Mouse (Mus musculus) intestine, embryonic 14.5 days (tissue): ENCODE measurements around the gene Optn. TPM values are rescaled to one million over a fixed set of nuclear protein-coding genes. Genes with fewer than 3 reads are reported as not detected.

ENCODE experiments used
- ATAC-seq: fragments of 200-750 bp; cut with Nextera tagmentation; replicated peaks from 2 replicates; pipeline ENCODE4 v1.8.0; 2017; ENCODE audit warnings: low read depth, moderate number of reproducible peaks, moderate TSS enrichment, moderate library complexity; ENCODE audit not compliant: low FRiP score, low TSS enrichment
- DNase-seq: peaks from one replicate; pipeline ENCODE4 v3.0.0-alpha.2; 2018; ENCODE audit warnings: low spot score
- H3K27ac ChIP-seq: fragments of 300-500 bp; sonication (generic); 2 replicates; pipeline ENCODE4 v1.5.1; 2014; ENCODE audit warnings: low read depth, mild to moderate bottlenecking, control low read depth
- H3K27me3 ChIP-seq: fragments of 300-500 bp; sonication (generic); replicated peaks from 2 replicates; pipeline ENCODE4 v1.6.1; 2014; ENCODE audit warnings: low read length, control low read depth; ENCODE audit not compliant: control insufficient read depth, insufficient read depth
- H3K36me3 ChIP-seq: fragments of 300-500 bp; sonication (generic); 2 replicates; pipeline ENCODE4 v1.6.1; 2014; ENCODE audit warnings: low read length, control low read depth; ENCODE audit not compliant: control insufficient read depth, insufficient read depth
- H3K4me1 ChIP-seq: fragments of 300-500 bp; sonication (generic); replicated peaks from 2 replicates; pipeline ENCODE4 v1.6.1; 2014; ENCODE audit warnings: low read length, control low read depth, mixed read lengths; ENCODE audit not compliant: control insufficient read depth, insufficient read depth
- H3K4me2 ChIP-seq: fragments of 300-500 bp; sonication (generic); 2 replicates; pipeline ENCODE4 v1.6.1; 2014; ENCODE audit warnings: low read length
- H3K4me3 ChIP-seq: fragments of 300-500 bp; sonication (generic); 2 replicates; pipeline ENCODE4 v1.5.1; 2014; ENCODE audit warnings: low read depth, low read length, control low read depth, mixed read lengths
- H3K9ac ChIP-seq: fragments of 300-500 bp; sonication (generic); 2 replicates; pipeline ENCODE4 v1.6.1; 2014; ENCODE audit warnings: mild to moderate bottlenecking, low read length
- H3K9me3 ChIP-seq: fragments of 300-500 bp; sonication (generic); 2 replicates; pipeline ENCODE4 v1.6.1; 2016; ENCODE audit warnings: low read length, control low read depth; ENCODE audit not compliant: control insufficient read depth
- WGBS: fragments of 180-500 bp; shearing (Covaris S2); extraction: QIAGEN DNeasy Blood & Tissue Kit; methylation state at CpG from one replicate; pipeline ENCODE4 v1.1.7; 2014; 5-methylcytosine and 5-hydroxymethylcytosine counted together
- polyA plus RNA-seq: library from polyadenylated mRNA; unstranded; fragments of >200 nt; fragmentation: Nextera tagmentation; extraction: Ambion mirVana; gene quantifications from 2 replicates; pipeline ENCODE4 v1.2.1, GENCODE M21; 2014

Optn gene
- polyA plus RNA-seq, 1 experiment from 2014 or later, result 7.3 TPM

DNA sequence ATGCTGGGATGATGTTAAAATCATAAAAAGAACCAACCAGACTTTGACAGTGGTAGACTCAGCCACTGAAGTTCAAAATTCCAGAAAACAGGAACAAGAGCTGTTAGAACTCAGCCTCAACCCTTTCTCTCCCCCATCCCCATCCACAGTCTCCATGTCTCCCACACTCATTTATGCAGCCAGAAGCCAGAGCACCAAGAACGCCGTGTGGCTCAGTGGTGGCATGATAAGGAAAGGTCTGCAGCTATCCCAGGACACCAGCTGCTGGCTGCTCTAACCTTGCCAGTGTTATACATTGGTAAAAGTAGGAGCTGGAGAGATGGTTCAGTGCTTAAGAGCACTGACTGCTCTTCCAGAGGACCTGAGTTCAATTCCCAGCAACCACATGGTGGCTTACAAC lies 16.8 kb downstream of the Optn start:
- H3K4me3 ChIP-seq, result no peak overlapping the region
- ATAC-seq, result no peak
- 94% methylated on average over 2 of the region's 2 CpGs for WGBS

DNA sequence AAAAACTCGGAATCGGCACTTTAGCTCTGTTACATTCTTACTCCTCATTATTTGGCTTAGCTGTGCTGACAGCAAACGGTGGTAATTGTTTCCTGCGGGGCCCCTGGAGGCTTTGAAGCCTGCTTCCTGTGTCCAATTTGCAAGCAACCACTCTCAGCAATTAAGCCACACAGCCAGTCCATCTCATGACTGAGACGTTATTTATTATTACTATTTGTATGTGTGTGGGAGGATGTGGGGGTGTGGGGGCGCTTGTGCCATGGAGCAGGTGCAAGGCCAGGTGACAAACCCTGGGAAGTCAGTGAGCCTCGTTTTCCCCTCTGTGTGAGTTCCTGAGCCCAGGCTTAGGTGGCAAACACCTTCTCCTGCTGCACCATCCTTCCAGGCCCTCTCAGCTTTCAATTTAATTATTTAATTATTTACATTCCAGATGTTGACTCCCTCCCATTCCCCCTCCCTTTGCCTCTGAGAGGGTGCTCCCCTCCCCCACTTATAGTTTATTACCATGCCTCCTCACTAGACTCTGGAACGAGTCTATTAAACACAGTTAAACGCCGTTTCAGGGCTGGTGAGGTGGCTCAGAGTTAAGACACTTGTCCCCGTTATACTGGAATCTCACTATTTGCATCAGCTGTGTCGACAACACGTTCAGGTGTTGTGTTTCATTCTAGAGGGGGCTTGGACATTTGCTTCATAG lies 18.4 kb downstream of the Optn start:
- ATAC-seq (no peak), DNase-seq (no peak)
- H3K4me1 ChIP-seq, result peaks cover 6% of the 10 kb centered on the region; the same call in 1 of the 2 replicates
- H3K4me3 ChIP-seq, result no peak overlapping the region
- H3K36me3 ChIP-seq, result no peaks in the 10 kb centered on the region
- H3K4me2 ChIP-seq, result no peak overlapping the region
- WGBS, result 28% methylated on average over 13 of the region's 13 CpGs
- no peak overlapping the region for H3K9ac ChIP-seq
- no peaks in the 10 kb centered on the region for H3K27me3 ChIP-seq
- no peak overlapping the region for H3K27ac ChIP-seq
- no peaks in the 10 kb centered on the region for H3K9me3 ChIP-seq

More for the DNA sequence above, 16.8 kb downstream of the Optn start:
- Histone ChIP-seq H3K36me3 (no peaks in the 10 kb centered on the region), H3K27me3 (no peaks in the 10 kb centered on the region), H3K4me1 (peaks cover 6% of the 10 kb centered on the region; the same call in 1 of the 2 replicates), H3K27ac (no peak overlapping the region), H3K9ac (no peak overlapping the region), H3K9me3 (no peaks in the 10 kb centered on the region), H3K4me2 (no peak overlapping the region)
- no peak for DNase-seq

DNA sequence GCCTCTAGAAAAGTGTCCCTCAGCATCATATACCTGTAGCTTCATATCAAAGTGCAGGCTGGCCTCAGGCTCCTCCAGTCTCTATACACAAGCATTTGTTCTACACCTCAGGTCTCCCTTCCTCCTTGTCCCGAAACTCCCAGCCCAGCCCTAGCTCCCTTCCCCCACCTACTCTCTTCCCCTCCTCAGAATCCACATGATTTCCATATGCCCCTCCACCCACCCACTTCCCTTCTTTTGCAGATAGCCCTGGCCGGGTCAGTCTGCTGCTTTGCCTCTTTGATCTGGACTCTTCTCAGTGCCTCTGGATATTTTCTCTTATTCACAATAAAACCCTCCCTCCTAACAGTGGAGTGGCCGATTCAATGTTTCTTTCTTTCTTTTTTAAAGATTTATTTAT lies 19.5 kb downstream of the Optn start:
- DNase-seq (no peak), ATAC-seq (no peak)
- Histone ChIP-seq H3K9ac (no peak overlapping the region), H3K36me3 (no peaks in the 10 kb centered on the region), H3K27ac (no peak overlapping the region), H3K4me2 (no peak overlapping the region), H3K4me3 (no peak overlapping the region), H3K4me1 (peaks cover 6% of the 10 kb centered on the region; the same call in 1 of the 2 replicates), H3K27me3 (no peaks in the 10 kb centered on the region), H3K9me3 (no peaks in the 10 kb centered on the region)
- 46% methylated on average over 3 of the region's 3 CpGs for WGBS

DNA sequence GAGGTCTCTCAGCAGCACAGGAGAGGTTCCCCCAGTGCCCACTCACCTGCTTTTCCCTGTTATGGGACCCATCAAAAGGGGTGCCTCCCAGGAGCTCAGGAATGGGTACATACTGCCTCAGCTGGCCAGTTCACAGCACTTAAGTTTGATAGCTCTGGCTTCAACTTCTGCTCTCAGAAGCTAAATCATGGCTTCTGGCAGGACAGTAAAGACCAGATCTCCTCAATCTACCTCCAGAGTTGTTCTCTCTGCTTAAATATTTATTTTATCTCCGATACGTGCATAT lies 20.4 kb downstream of the Optn start:
- H3K36me3 ChIP-seq, result no peaks in the 10 kb centered on the region
- ATAC-seq (no peak), DNase-seq (no peak)
- H3K4me2 ChIP-seq, result no peak overlapping the region
- H3K4me1 ChIP-seq, result peaks cover 6% of the 10 kb centered on the region; the same call in 1 of the 2 replicates
- no peak overlapping the region for H3K4me3 ChIP-seq
- H3K27ac ChIP-seq, result no peak overlapping the region
- H3K9ac ChIP-seq, result no peak overlapping the region
- no peaks in the 10 kb centered on the region for H3K9me3 ChIP-seq
- 41% methylated on average over 2 of the region's 2 CpGs for WGBS
- H3K27me3 ChIP-seq, result no peaks in the 10 kb centered on the region

DNA sequence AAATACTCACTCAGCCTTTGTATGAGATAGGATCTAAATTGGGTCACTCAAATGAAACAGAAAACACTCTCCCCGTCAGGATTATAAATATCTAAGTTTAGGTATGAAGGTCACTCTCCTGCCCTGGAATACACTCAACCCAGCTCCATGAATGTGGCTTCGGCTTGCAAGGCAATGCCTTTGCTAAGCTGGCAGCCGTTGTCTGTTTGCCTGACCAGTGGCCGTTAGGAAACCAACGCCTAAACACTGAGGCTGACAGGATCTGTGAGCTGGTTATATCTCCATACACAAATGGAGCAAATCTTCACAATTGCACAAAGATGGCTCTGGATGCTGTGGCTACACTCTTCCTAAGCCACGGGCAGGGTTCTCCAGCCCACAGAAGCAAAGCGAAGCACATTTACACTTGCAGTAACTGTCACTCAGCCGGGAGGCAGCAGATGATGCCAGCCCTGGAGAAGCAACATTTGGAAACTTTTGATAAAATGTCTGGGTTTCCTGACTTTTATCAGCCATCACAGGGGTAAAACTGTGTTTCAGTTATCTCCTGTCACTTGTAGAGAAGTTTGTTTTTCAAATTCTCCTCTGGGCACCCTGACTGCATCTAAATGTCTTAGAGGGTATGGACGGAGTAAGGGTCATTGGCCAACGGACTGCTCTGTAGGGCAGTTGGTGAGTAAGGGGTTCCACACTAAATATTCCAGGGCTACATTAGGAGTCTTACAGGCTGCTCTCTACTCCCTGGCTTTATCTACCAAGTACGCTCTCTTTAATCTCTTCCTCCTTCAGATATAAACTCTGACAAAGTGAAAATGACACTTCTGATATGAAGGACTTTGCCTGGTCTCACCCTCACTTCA lies 21.0 kb downstream of the Optn start:
- no peak overlapping the region for H3K4me3 ChIP-seq
- H3K27ac ChIP-seq, result no peak overlapping the region
- no peak overlapping the region for H3K4me2 ChIP-seq
- H3K36me3 ChIP-seq, result no peaks in the 10 kb centered on the region
- H3K9ac ChIP-seq, result no peak overlapping the region
- 65% methylated on average over 11 of the region's 11 CpGs for WGBS
- ATAC-seq, result no peak
- no peaks in the 10 kb centered on the region for H3K27me3 ChIP-seq
- DNase-seq, result no peak
- H3K4me1 ChIP-seq, result peaks cover 6% of the 10 kb centered on the region; the same call in 1 of the 2 replicates
- no peaks in the 10 kb centered on the region for H3K9me3 ChIP-seq

DNA sequence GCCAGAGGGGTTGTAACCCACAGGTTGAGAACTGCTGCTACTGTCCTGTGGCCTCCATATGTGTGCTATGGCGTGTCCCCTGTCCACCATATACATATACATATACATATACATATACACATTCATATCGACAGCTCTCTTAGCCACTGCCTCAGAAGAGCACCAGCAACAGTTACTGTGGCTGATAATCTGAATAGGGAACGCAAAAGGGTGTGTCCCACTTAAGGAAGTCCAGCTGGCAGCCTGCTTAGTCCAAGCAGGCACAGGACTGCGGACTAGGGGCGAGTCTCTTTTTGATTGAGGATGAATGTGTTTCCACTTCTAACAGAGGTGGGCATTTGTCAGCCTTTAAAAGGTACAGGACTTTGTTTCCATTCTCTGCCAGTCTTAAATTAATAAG lies 22.0 kb downstream of the Optn start:
- WGBS, result 84% methylated on average over 5 of the region's 5 CpGs
- no peaks in the 10 kb centered on the region for H3K9me3 ChIP-seq
- H3K36me3 ChIP-seq, result no peaks in the 10 kb centered on the region
- no peaks in the 10 kb centered on the region for H3K27me3 ChIP-seq
- no peak overlapping the region for H3K27ac ChIP-seq
- no peak for DNase-seq
- H3K9ac ChIP-seq, result no peak overlapping the region
- no peak for ATAC-seq
- no peak overlapping the region for H3K4me2 ChIP-seq
- H3K4me1 ChIP-seq, result peaks cover 6% of the 10 kb centered on the region; the same call in 1 of the 2 replicates
- no peak overlapping the region for H3K4me3 ChIP-seq

DNA sequence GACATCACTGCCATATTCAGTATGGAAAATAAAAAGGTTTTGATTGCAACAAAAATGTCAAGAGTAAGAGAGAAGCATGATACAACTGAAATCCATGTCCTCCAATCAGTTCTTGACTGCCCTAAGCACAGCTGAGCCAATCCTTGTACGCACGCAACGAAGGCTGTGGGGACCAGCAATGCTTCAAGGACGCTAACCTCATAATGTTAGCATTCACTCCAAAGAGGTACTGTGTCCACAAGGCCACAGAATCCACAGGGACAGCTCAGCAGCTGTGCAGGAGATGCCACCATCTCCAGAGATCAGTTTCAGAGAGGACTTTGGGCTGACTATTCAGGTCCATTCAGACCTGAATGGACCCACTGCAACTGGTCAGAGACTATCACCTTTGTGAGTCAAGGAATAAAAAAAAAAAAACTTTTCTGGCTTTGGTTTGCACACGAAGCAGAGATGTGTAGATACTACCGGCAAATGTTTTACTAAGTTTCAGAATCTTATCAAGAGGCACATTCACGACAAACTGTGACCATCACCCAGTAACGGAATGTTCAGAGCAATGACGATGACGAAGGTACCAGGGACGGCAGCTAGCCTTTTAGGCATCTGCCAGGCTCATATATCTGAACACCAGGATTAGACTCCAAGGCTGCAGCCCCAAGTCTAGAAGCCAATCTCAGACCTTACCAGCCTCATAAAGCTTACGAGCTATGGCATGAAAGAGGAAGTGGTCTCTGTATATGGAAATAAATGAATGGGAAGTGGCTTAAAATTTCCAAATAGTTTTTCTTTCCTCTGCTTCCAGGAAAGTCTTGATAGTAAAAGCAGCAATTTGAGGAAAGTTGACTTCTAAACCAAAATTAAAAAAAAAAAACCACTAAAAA lies 23.3 kb downstream of the Optn start:
- ATAC-seq, result no peak
- H3K27ac ChIP-seq, result no peak overlapping the region

DNA sequence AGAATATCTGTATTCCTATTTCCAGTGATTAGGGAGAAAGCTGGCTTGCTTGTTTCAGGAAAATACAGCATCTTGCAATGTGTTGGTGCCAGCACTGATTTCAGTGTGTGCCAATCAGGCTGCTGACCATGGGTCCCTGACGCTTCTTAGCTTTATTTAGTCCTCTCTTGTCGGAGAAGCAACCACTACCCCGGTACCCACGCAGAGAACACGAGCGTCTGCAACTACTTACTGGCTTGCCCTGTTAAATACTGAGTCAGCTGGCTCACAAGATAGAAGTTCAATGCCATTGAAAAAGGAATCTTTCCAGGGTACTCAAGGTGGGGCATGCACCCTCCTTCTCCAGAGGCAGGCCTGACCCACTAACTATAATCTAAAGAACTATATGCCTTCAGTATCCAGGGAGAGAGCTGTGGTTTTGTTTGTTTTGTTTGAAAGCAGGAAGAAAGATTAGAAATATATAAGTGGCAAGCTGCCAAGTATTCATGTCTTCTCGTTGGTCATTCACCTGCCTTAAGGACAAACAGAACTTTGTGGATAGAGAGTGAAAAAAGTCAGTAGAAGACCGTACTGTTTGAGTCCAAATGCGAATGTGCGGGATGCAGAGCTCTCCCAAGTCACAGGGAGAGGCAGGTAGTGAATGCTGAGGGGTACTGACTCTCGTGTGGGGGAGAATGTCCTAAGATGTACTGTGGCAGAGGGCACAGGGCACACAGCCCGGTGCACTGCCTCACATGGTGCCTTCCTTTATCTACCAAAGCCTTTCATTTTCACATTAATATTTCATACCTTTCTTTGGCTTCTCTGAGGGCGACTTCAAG lies 24.3 kb downstream of the Optn start:
- no peak for DNase-seq
- ATAC-seq, result no peak

More for the DNA sequence above, 23.3 kb downstream of the Optn start:
- no peak overlapping the region for H3K4me2 ChIP-seq
- no peak for DNase-seq
- 79% methylated on average over 12 of the region's 12 CpGs for WGBS
- peaks cover 5% of the 10 kb centered on the region; the same call in 1 of the 2 replicates for H3K4me1 ChIP-seq
- no peak overlapping the region for H3K9ac ChIP-seq
- no peak overlapping the region for H3K4me3 ChIP-seq
- no peaks in the 10 kb centered on the region for H3K27me3 ChIP-seq
- H3K9me3 ChIP-seq, result no peaks in the 10 kb centered on the region
- H3K36me3 ChIP-seq, result no peaks in the 10 kb centered on the region

More for the DNA sequence above, 24.3 kb downstream of the Optn start:
- WGBS, result 80% methylated on average over 13 of the region's 13 CpGs
- no peaks in the 10 kb centered on the region for H3K27me3 ChIP-seq
- H3K36me3 ChIP-seq, result no peaks in the 10 kb centered on the region
- no peak overlapping the region for H3K9ac ChIP-seq
- H3K27ac ChIP-seq, result no peak overlapping the region
- H3K4me3 ChIP-seq, result no peak overlapping the region
- H3K9me3 ChIP-seq, result no peaks in the 10 kb centered on the region
- H3K4me2 ChIP-seq, result no peak overlapping the region
- H3K4me1 ChIP-seq, result no peaks in the 10 kb centered on the region
